Mouse (Mus musculus): ENCODE measurements around the gene Mapk9. TPM values are rescaled to one million over a fixed set of nuclear protein-coding genes. Genes with fewer than 3 reads are reported as not detected.

The Mapk9 gene
- polyA plus RNA-seq, 1 experiment from 2014 or later, result 16.7 TPM

- Histone ChIP-seq H3K9ac (no peak overlapping the region), H3K4me3 (replicated peaks) (no peak overlapping the region), H3K4me2 (no peak overlapping the region), H3K36me3 (replicated peaks) (no peaks in the 10 kb centered on the region), H3K9me3 (replicated peaks) (no peaks in the 10 kb centered on the region), H3K27me3 (no peaks in the 10 kb centered on the region), H3K4me1 (replicated peaks) (peaks cover 19% of the 10 kb centered on the region), H3K27ac (replicated peaks) (no peak overlapping the region)
- ATAC-seq (ENCODE audit: insufficient read depth), result no peak
- 60% methylated on average over 1 of the region's 1 CpGs for WGBS (ENCODE audit: insufficient replicate concordance)
These were observed 5.9 kb upstream of the Mapk9 start for GRCm38 (mm10) chr11:49840666-49841065.

GRCm38 (mm10) chr11:49841886-49842285 is 4.7 kb upstream of the Mapk9 start:
- ATAC-seq (ENCODE audit: insufficient read depth), result no peak
- 46% methylated on average over 1 of the region's 1 CpGs for WGBS (ENCODE audit: insufficient replicate concordance)
- Histone ChIP-seq H3K9me3 (replicated peaks) (no peaks in the 10 kb centered on the region), H3K36me3 (replicated peaks) (no peaks in the 10 kb centered on the region), H3K9ac (no peak overlapping the region), H3K4me3 (replicated peaks) (no peak overlapping the region), H3K4me2 (no peak overlapping the region), H3K4me1 (replicated peaks) (peaks cover 27% of the 10 kb centered on the region), H3K27ac (replicated peaks) (no peak overlapping the region), H3K27me3 (no peaks in the 10 kb centered on the region)

- no peaks in the 10 kb centered on the region for H3K9me3 ChIP-seq (replicated peaks)
- no peaks in the 10 kb centered on the region for H3K27me3 ChIP-seq
- no peak for ATAC-seq (ENCODE audit: insufficient read depth)
- WGBS (ENCODE audit: insufficient replicate concordance), result 16% methylated on average over 3 of the region's 3 CpGs
- no peak overlapping the region for H3K4me2 ChIP-seq
- H3K4me3 ChIP-seq (replicated peaks), result no peak overlapping the region
- peaks cover 35% of the 10 kb centered on the region for H3K4me1 ChIP-seq (replicated peaks)
- no peak overlapping the region for H3K9ac ChIP-seq
- no peak overlapping the region for H3K27ac ChIP-seq (replicated peaks)
- no peaks in the 10 kb centered on the region for H3K36me3 ChIP-seq (replicated peaks)
These were observed 3.8 kb upstream of the Mapk9 start for GRCm38 (mm10) chr11:49842718-49843117.

GRCm38 (mm10) chr11:49844311-49844710 is 2.2 kb upstream of the Mapk9 start:
- 78% methylated on average over 10 of the region's 10 CpGs for WGBS (ENCODE audit: insufficient replicate concordance)

GRCm38 (mm10) chr11:49844969-49845368 is 1.6 kb upstream of the Mapk9 start:
- no peak overlapping the region for H3K9ac ChIP-seq
- no peak overlapping the region for H3K27ac ChIP-seq (replicated peaks)
- no peaks in the 10 kb centered on the region for H3K9me3 ChIP-seq (replicated peaks)
- no peak overlapping the region for H3K4me2 ChIP-seq
- 31% methylated on average over 3 of the region's 3 CpGs for WGBS (ENCODE audit: insufficient replicate concordance)
- peaks cover 50% of the 10 kb centered on the region for H3K4me1 ChIP-seq (replicated peaks)
- ATAC-seq (ENCODE audit: insufficient read depth), result no peak
- H3K27me3 ChIP-seq, result no peaks in the 10 kb centered on the region
- peaks cover 4% of the 10 kb centered on the region; the same call in 1 of the 2 replicates for H3K36me3 ChIP-seq (replicated peaks)
- H3K4me3 ChIP-seq (replicated peaks), result no peak overlapping the region

More at GRCm38 (mm10) chr11:49844311-49844710, 2.2 kb upstream of the Mapk9 start:
- Histone ChIP-seq H3K4me3 (replicated peaks) (no peak overlapping the region), H3K36me3 (replicated peaks) (no peaks in the 10 kb centered on the region), H3K4me2 (no peak overlapping the region), H3K4me1 (replicated peaks) (peaks cover 46% of the 10 kb centered on the region), H3K9ac (no peak overlapping the region), H3K9me3 (replicated peaks) (no peaks in the 10 kb centered on the region), H3K27me3 (no peaks in the 10 kb centered on the region), H3K27ac (replicated peaks) (no peak overlapping the region)
- no peak for ATAC-seq (ENCODE audit: insufficient read depth)

GRCm38 (mm10) chr11:49845958-49846357 is 593 bp upstream of the Mapk9 start:
- H3K27ac ChIP-seq (replicated peaks), result peak overlapping the region; percentile 87
- H3K9ac ChIP-seq, result peak overlapping the region; percentile 57
- H3K4me1 ChIP-seq (replicated peaks), result peaks cover 51% of the 10 kb centered on the region
- H3K27me3 ChIP-seq, result no peaks in the 10 kb centered on the region
- H3K4me2 ChIP-seq, result peak overlapping the region; percentile 97
- H3K36me3 ChIP-seq (replicated peaks), result peaks cover 8% of the 10 kb centered on the region; the same call in 1 of the 2 replicates
- peak overlapping the region; percentile 90 for H3K4me3 ChIP-seq (replicated peaks)
- no peaks in the 10 kb centered on the region for H3K9me3 ChIP-seq (replicated peaks)
- ATAC-seq (ENCODE audit: insufficient read depth), result no peak
- WGBS (ENCODE audit: insufficient replicate concordance), result 37% methylated on average over 11 of the region's 11 CpGs

GRCm38 (mm10) chr11:49847071-49847810 is 690 bp downstream of the Mapk9 start:
- Histone ChIP-seq H3K36me3 (replicated peaks) (peaks cover 8% of the 10 kb centered on the region; the same call in 1 of the 2 replicates), H3K27me3 (no peaks in the 10 kb centered on the region), H3K4me1 (replicated peaks) (peaks cover 49% of the 10 kb centered on the region), H3K9me3 (replicated peaks) (no peaks in the 10 kb centered on the region), H3K27ac (replicated peaks) (peak overlapping the region; percentile 87), H3K4me3 (replicated peaks) (peak overlapping the region; percentile 90), H3K9ac (peak overlapping the region; percentile 93), H3K4me2 (peak overlapping the region; percentile 97)
- ATAC-seq (ENCODE audit: insufficient read depth), result no peak
- 3% methylated on average over 29 of the region's 29 CpGs for WGBS (ENCODE audit: insufficient replicate concordance)

- H3K9me3 ChIP-seq (replicated peaks), result no peaks in the 10 kb centered on the region
- peaks cover 8% of the 10 kb centered on the region; the same call in 1 of the 2 replicates for H3K36me3 ChIP-seq (replicated peaks)
- H3K4me2 ChIP-seq, result peak overlapping the region; percentile 97
- WGBS (ENCODE audit: insufficient replicate concordance), result 18% methylated on average over 2 of the region's 2 CpGs
- H3K4me3 ChIP-seq (replicated peaks), result peak overlapping the region; percentile 90
- H3K9ac ChIP-seq, result peak overlapping the region; percentile 93; the same call in 1 of the 2 replicates
- ATAC-seq (ENCODE audit: insufficient read depth), result no peak
- peak overlapping the region; percentile 87 for H3K27ac ChIP-seq (replicated peaks)
- H3K4me1 ChIP-seq (replicated peaks), result peaks cover 44% of the 10 kb centered on the region
- H3K27me3 ChIP-seq, result no peaks in the 10 kb centered on the region
These were observed 1.2 kb downstream of the Mapk9 start for GRCm38 (mm10) chr11:49847811-49848078.

- Histone ChIP-seq H3K4me1 (replicated peaks) (peaks cover 43% of the 10 kb centered on the region), H3K36me3 (replicated peaks) (peaks cover 8% of the 10 kb centered on the region; the same call in 1 of the 2 replicates), H3K9ac (peak overlapping the region; percentile 9; the same call in 1 of the 2 replicates), H3K4me2 (peak overlapping the region; percentile 97), H3K4me3 (replicated peaks) (peak overlapping the region; percentile 90), H3K9me3 (replicated peaks) (no peaks in the 10 kb centered on the region), H3K27me3 (no peaks in the 10 kb centered on the region), H3K27ac (replicated peaks) (peak overlapping the region; percentile 87)
- no peak for ATAC-seq (ENCODE audit: insufficient read depth)
- WGBS (ENCODE audit: insufficient replicate concordance), result 31% methylated on average over 4 of the region's 4 CpGs
These were observed 1.7 kb downstream of the Mapk9 start for GRCm38 (mm10) chr11:49848080-49848815.

- H3K4me2 ChIP-seq, result no peak overlapping the region
- H3K27ac ChIP-seq (replicated peaks), result no peak overlapping the region
- peaks cover 15% of the 10 kb centered on the region for H3K36me3 ChIP-seq (replicated peaks)
- ATAC-seq (ENCODE audit: insufficient read depth), result no peak
- H3K4me1 ChIP-seq (replicated peaks), result peaks cover 39% of the 10 kb centered on the region
- H3K9me3 ChIP-seq (replicated peaks), result no peaks in the 10 kb centered on the region
- 80% methylated on average over 7 of the region's 7 CpGs for WGBS (ENCODE audit: insufficient replicate concordance)
- H3K27me3 ChIP-seq, result no peaks in the 10 kb centered on the region
- H3K9ac ChIP-seq, result no peak overlapping the region
- no peak overlapping the region for H3K4me3 ChIP-seq (replicated peaks)
These were observed 3.8 kb downstream of the Mapk9 start for GRCm38 (mm10) chr11:49850331-49850730.

GRCm38 (mm10) chr11:49855144-49855543 is 8.6 kb downstream of the Mapk9 start:
- H3K27me3 ChIP-seq, result no peaks in the 10 kb centered on the region
- no peak overlapping the region for H3K9ac ChIP-seq
- H3K4me1 ChIP-seq (replicated peaks), result peaks cover 14% of the 10 kb centered on the region
- WGBS (ENCODE audit: insufficient replicate concordance), result 68% methylated on average over 5 of the region's 5 CpGs
- H3K27ac ChIP-seq (replicated peaks), result no peak overlapping the region
- H3K36me3 ChIP-seq (replicated peaks), result peaks cover 10% of the 10 kb centered on the region
- no peak overlapping the region for H3K4me2 ChIP-seq
- H3K4me3 ChIP-seq (replicated peaks), result no peak overlapping the region
- no peak for ATAC-seq (ENCODE audit: insufficient read depth)
- H3K9me3 ChIP-seq (replicated peaks), result no peaks in the 10 kb centered on the region
